Mouse (Mus musculus): ENCODE measurements around the gene Proser2. TPM values are rescaled to one million over a fixed set of nuclear protein-coding genes. Genes with fewer than 3 reads are reported as not detected.
"Not testable (repeated sequence)": the region's sequence is repeated elsewhere in the genome, so short reads cannot be mapped to it uniquely, and the experiment has no call there.

The Proser2 gene
- total RNA-seq, 1 experiment from 2014 or later, result 11.8 TPM

- no peak for DNase-seq
These were observed 1.1 kb downstream of the Proser2 start for GRCm38 (mm10) chr2:6128881-6129280.

GRCm38 (mm10) chr2:6128136-6128805 is 1.7 kb downstream of the Proser2 start:
- DNase-seq, result no peak

GRCm38 (mm10) chr2:6123046-6123445 is 7.0 kb downstream of the Proser2 start:
- DNase-seq, result peak; percentile 63

- DNase-seq, result no peak
These were observed 8.9 kb downstream of the Proser2 start for GRCm38 (mm10) chr2:6121091-6121490.

- DNase-seq, result peak; percentile 87
These were observed 11.8 kb downstream of the Proser2 start for GRCm38 (mm10) chr2:6118246-6118645.

- DNase-seq, result no peak
These were observed 16.2 kb downstream of the Proser2 start for GRCm38 (mm10) chr2:6113792-6114191.

GRCm38 (mm10) chr2:6112619-6113018 is 17.4 kb downstream of the Proser2 start:
- no peak for DNase-seq

GRCm38 (mm10) chr2:6105437-6105836 is 24.6 kb downstream of the Proser2 start:
- DNase-seq, result no peak

GRCm38 (mm10) chr2:6100755-6101154 is 29.3 kb downstream of the Proser2 start:
- DNase-seq, result no peak

- DNase-seq, result peak; percentile 49
These were observed 29.8 kb downstream of the Proser2 start for GRCm38 (mm10) chr2:6100027-6100749.

GRCm38 (mm10) chr2:6099443-6099842 is 30.6 kb downstream of the Proser2 start:
- DNase-seq, result no peak

GRCm38 (mm10) chr2:6098924-6099323 is 31.1 kb downstream of the Proser2 start:
- DNase-seq, result peak; percentile 33

GRCm38 (mm10) chr2:6097113-6097716 is 32.8 kb downstream of the Proser2 start:
- no peak for DNase-seq

- not testable (repeated sequence) for DNase-seq
These were observed 40.1 kb downstream of the Proser2 start for GRCm38 (mm10) chr2:6089941-6090340.

GRCm38 (mm10) chr2:6087151-6087550 is 42.9 kb downstream of the Proser2 start:
- peak; percentile 77 for DNase-seq

GRCm38 (mm10) chr2:6085622-6086530 is 44.1 kb downstream of the Proser2 start:
- peak; percentile 49 for DNase-seq

GRCm38 (mm10) chr2:6083696-6084095 is 46.3 kb downstream of the Proser2 start:
- DNase-seq, result peak; percentile 72

- no peak for DNase-seq
These were observed 47.4 kb downstream of the Proser2 start for GRCm38 (mm10) chr2:6082615-6083014.

- DNase-seq, result peak; percentile 20
These were observed 48.9 kb downstream of the Proser2 start for GRCm38 (mm10) chr2:6081108-6081507.

- DNase-seq, result no peak
These were observed 50.0 kb downstream of the Proser2 start for GRCm38 (mm10) chr2:6080037-6080436.

- DNase-seq, result no peak
These were observed 54.5 kb downstream of the Proser2 start for GRCm38 (mm10) chr2:6075530-6075896.

- peak; percentile 87 for DNase-seq
These were observed 55.0 kb downstream of the Proser2 start for GRCm38 (mm10) chr2:6074891-6075529.

All from adrenal gland, postnatal 14 days (tissue).